Mouse (Mus musculus) CH12.LX (cell line): Measurements from ENCODE around the gene Trio.
A peak's percentile ranks its signal among the peaks of the same experiment; 100 is the strongest.

ENCODE experiments used
- BHLHE40 ChIP-seq: IDR thresholded peaks from 2 replicates; pipeline ENCODE4 v1.6.1; 2011; ENCODE audit warnings: mild to moderate bottlenecking, low read depth, low read length, improper control_type of control experiment
- CTCF ChIP-seq, 2 experiments: IDR thresholded peaks in 1 of 2; conservative IDR thresholded peaks in 1 of 2; 2 replicates each; pipeline ENCODE4 v1.5.1; 2011 to 2012; ENCODE audit warnings: low read depth in 2 of 2, low read length in 2 of 2, improper control_type of control experiment in 1 of 2, inconsistent platforms in 1 of 2, mild to moderate bottlenecking in 1 of 2, moderate library complexity in 1 of 2
- EP300 ChIP-seq: IDR thresholded peaks from 2 replicates; pipeline ENCODE4 v1.6.1; 2011; ENCODE audit warnings: low read length, improper control_type of control experiment
- HCFC1 ChIP-seq: IDR thresholded peaks from 2 replicates; pipeline ENCODE4 v1.6.1; 2012; ENCODE audit warnings: low read depth, mild to moderate bottlenecking, inconsistent platforms, low read length, improper control_type of control experiment
- MAFK ChIP-seq: IDR thresholded peaks from 2 replicates; pipeline ENCODE4 v1.6.1; 2011; ENCODE audit warnings: low read length, improper control_type of control experiment; ENCODE audit not compliant: insufficient replicate concordance
- MYC ChIP-seq: IDR thresholded peaks from 2 replicates; pipeline ENCODE4 v1.6.1; 2011; ENCODE audit warnings: low read depth, mild to moderate bottlenecking, improper control_type of control experiment, low read length
- NRF1 ChIP-seq: IDR thresholded peaks from 2 replicates; pipeline ENCODE4 v1.6.1; 2014; ENCODE audit warnings: low read depth, mild to moderate bottlenecking, inconsistent platforms, low read length, improper control_type of control experiment, moderate library complexity
- POLR2A ChIP-seq: IDR thresholded peaks from 2 replicates; pipeline ENCODE4 v1.6.1; 2011; ENCODE audit warnings: low read depth, mild to moderate bottlenecking, improper control_type of control experiment, low read length
- SMC3 ChIP-seq: IDR thresholded peaks from 2 replicates; pipeline ENCODE4 v1.6.1; 2011; ENCODE audit warnings: low read depth, low read length, improper control_type of control experiment
- UBTF ChIP-seq: IDR thresholded peaks from 2 replicates; pipeline ENCODE4 v1.6.1; 2012; ENCODE audit warnings: low read depth, mild to moderate bottlenecking, inconsistent platforms, low read length, improper control_type of control experiment, moderate library complexity
- ZC3H11A ChIP-seq: IDR thresholded peaks from 2 replicates; pipeline ENCODE4 v1.6.1; 2012; ENCODE audit warnings: low read depth, mild to moderate bottlenecking, inconsistent platforms, low read length, improper control_type of control experiment

DNA sequence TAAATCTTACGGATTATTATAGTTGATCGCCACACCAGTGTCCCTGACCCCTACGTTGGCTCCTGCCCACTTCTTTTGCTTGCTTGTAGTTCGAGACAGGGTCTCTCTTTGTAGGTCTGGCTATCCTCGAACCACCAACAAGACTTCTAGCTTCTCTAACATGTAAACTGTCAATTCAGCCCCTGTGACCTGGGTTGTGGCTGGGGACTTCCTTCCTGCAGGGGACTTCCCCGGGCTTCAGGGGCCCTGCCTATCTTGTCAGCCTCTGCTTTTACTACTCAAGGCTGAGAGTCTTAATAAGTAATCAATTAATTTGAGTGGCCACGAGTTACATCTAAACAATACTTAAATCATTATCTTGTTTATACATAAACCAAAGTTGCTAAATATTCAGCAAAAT lies 99.2 kb downstream of the Trio start:
- TF ChIP-seq ZC3H11A: no peak
- peak; percentile 48 for TF ChIP-seq BHLHE40
- TF ChIP-seq EP300: peak; percentile 53
- TF ChIP-seq HCFC1: no peak
- TF ChIP-seq CTCF (conservative IDR thresholded peaks at IDR 0.05 in 1 of 2, IDR thresholded peaks at IDR 0.05 in 1 of 2; ENCODE audit: low read depth in 2 of 2, low read length in 2 of 2): no peak
- TF ChIP-seq MYC: no peak
- TF ChIP-seq UBTF: no peak
- no peak for TF ChIP-seq POLR2A
- TF ChIP-seq SMC3: no peak
- no peak for TF ChIP-seq NRF1
- peak; percentile 55; the same call in 1 of the 2 replicates for TF ChIP-seq MAFK
